Comparison of ENCODE assay signal across 9 mouse cellular contexts in genomic region chr4:138561986-138562385, GRCm38 (mm10).
A peak's percentile ranks its signal among the peaks of the same experiment; 100 is the strongest.
DNase-seq lines count a peak whose midpoint lies in the region; ATAC-seq lines count a peak whose summit lies in the region.
"Had no signal": no experiment of that assay in that cellular context is flagged by ENCODE, and none has a peak within 500 bp of the region (broad histone marks: within the 10 kb centered on the region; RNA-seq: fewer than 3 reads in every experiment).

No protein-coding gene starts in this region.

- no peak overlapping the region for H3K4me2 ChIP-seq in hindbrain, embryonic 14.5 days (replicated peaks)
- H3K4me2 ChIP-seq: limb, embryonic 15.5 days had no signal

- no peak overlapping the region for H3K4me3 ChIP-seq in hindbrain, embryonic 14.5 days (replicated peaks; ENCODE audit: low read length)
- H3K4me3 ChIP-seq: limb, embryonic 15.5 days had no signal

- H3K4me1 ChIP-seq in hindbrain, embryonic 14.5 days (replicated peaks; ENCODE audit: control insufficient read depth, insufficient read depth, low read length), result no peaks in the 10 kb centered on the region; the same call in 1 of the 2 replicates
- H3K4me1 ChIP-seq: limb, embryonic 15.5 days had no signal

- no peak overlapping the region for H3K27ac ChIP-seq in hindbrain, embryonic 14.5 days
- H3K27ac ChIP-seq: limb, embryonic 15.5 days had no signal

- DNase-seq in R1 (ENCODE audit: low read depth, low spot score), result peak; percentile 67
- peak; percentile 82 for DNase-seq in cerebellum, adult 9-10 months
- DNase-seq in frontal cortex, postnatal 10 days (ENCODE audit: low spot score in 2 of 2), result peak; percentile 74 to 85
- DNase-seq in hindbrain, embryonic 14.5 days (ENCODE audit: low spot score), result peak; percentile 88
- DNase-seq in layer of hippocampus, postnatal 14 days (ENCODE audit: low spot score in 2 of 2), result peak; percentile 86 to 91
- peak; percentile 84 for DNase-seq in right cerebral cortex, postnatal 25 days

- no peaks in the 10 kb centered on the region for H3K9me3 ChIP-seq in hindbrain, embryonic 14.5 days (ENCODE audit: control insufficient read depth, low read length)
- H3K9me3 ChIP-seq: limb, embryonic 15.5 days had no signal

- ATAC-seq in hindbrain, embryonic 14.5 days (ENCODE audit: low FRiP score), result peak; percentile 81; the same call in 1 of the 2 replicates
- ATAC-seq in megakaryocyte progenitor cell, adult 5-6 weeks (replicated peaks; ENCODE audit: poor library complexity), result peak; percentile 39; the same call in 1 of the 2 replicates
- ATAC-seq in erythroid progenitor cell, adult 5-6 weeks (replicated peaks; ENCODE audit: low FRiP score, poor library complexity, severe bottlenecking), result no peak

- H3K27me3 ChIP-seq in hindbrain, embryonic 14.5 days (ENCODE audit: control insufficient read depth, insufficient read depth, low read length), result peaks cover 2% of the 10 kb centered on the region; the same call in 1 of the 2 replicates

- WGBS in hindbrain, embryonic 14.5 days, result 5% methylated on average over 8 of the region's 8 CpGs

- H3K9ac ChIP-seq in hindbrain, embryonic 14.5 days, result no peak overlapping the region
- H3K9ac ChIP-seq: limb, embryonic 15.5 days had no signal

- no peaks in the 10 kb centered on the region for H3K36me3 ChIP-seq in hindbrain, embryonic 14.5 days (replicated peaks; ENCODE audit: control insufficient read depth, insufficient read depth)
- H3K36me3 ChIP-seq: limb, embryonic 15.5 days had no signal
